Mouse (Mus musculus): ENCODE data around the gene Vwa1.
"Not testable (repeated sequence)": the region's sequence is repeated elsewhere in the genome, so short reads cannot be mapped to it uniquely, and the experiment has no call there.

The Vwa1 gene

GRCm38 (mm10) chr4:155774280-155774754, at the start of gene Vwa1:
TSS of gene Vwa1 (minus strand) at chr4:155774698.
- DNase-seq (ENCODE audit: low read depth, low spot score), result peak; percentile 96

DNA sequence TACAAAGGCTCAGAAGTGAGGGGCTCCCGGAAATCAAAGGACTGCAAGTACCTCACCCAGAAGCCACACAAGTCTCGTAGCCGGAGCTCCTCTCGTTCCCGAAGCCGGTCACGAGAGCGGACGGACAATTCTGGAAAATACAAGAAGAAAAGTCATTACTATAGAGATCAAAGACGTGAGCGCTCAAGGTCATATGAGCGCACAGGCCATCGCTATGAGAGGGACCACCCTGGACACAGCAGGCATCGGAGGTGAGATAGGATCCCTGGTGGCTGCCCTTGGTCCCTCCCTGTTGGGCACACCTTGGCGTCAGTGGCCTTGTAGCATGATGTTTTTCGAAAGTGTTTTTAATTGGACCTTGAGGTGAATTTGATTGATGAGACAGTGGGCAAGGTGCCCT, 48.9 kb upstream of the Vwa1 start:
- DNase-seq (ENCODE audit: low read depth, low spot score), result no peak

GRCm38 (mm10) chr4:155821025-155821424, 46.5 kb upstream of the Vwa1 start:
- peak; percentile 35 for DNase-seq (ENCODE audit: low read depth, low spot score)

DNA sequence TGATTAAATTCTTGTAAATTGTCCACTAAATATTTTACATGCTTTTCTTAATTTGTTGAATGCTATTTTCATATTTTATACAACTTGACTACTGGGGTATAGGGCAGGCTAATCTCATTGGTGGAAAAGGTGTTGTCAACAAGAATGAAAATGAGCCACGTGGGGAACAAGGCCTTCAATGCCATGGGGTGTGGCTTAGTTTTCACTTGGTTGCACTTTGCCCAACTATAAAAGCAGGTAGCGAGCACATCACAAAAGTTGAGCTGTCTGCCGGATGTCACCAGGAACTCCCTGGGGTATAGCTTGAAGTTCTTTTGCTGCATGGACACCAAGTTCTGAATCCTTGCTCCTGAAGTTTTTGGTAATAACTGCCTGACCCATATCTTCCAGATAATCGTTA, 43.0 kb upstream of the Vwa1 start:
- no peak for DNase-seq (ENCODE audit: low read depth, low spot score)

DNA sequence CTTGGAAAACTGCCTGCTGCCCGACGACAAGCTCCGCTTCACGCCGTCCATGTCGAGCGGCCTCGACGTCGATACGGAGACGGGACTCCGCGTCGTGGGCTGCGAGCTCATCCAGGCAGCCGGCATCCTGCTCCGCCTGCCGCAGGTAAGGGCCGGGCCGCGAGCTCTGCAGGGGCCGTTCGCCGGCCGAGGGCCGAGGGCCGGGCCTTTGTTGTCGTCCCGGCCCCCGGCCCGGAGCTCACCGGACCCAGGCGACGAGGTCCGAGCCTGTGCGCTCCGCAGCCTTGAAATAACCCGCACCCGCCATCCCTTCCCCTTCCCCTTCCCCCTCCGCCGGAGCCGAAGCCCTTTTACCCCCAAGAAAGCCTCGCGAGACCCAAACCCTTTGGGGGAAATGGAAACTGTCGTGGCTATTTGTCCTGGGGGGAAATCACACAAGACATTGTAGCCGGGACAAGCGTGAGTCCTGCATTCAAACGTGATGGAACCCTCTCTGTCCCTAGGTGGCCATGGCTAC, 38.2 kb upstream of the Vwa1 start:
- DNase-seq (ENCODE audit: low read depth, low spot score), result peak; percentile 23

- DNase-seq (ENCODE audit: low read depth, low spot score), result peak; percentile 99
These were observed 37.6 kb upstream of the Vwa1 start, which contains the start of gene Ccnl2 for GRCm38 (mm10) chr4:155811929-155812664. TSS of gene Ccnl2 (plus strand) at chr4:155812489.

DNA sequence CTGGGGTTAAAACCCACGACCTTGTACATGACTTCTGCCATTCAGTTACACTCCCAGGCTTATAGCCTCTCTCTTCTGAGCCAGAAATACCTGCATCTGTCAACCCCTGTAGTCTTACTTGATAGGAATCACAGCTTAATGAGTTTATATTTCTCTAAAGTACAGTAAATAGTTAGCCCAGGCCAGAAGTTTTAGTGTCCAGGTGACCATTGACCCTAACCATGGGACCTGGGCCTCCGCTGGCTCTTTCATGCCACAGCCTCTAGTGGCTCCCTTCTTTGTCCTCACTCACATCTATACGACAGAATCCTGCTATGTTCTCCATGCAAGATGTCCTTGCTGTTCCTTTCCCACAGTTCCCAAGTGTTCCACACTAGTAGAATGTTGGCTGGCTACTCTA, 33.3 kb upstream of the Vwa1 start:
- no peak for DNase-seq (ENCODE audit: low read depth, low spot score)

- peak; percentile 98 for DNase-seq (ENCODE audit: low read depth, low spot score)
These were observed 29.0 kb upstream of the Vwa1 start for GRCm38 (mm10) chr4:155803340-155804041.

GRCm38 (mm10) chr4:155802741-155803339, 28.3 kb upstream of the Vwa1 start, which contains the start of gene Mrpl20:
TSS of gene Mrpl20 (plus strand) at chr4:155802878.
- peak; percentile 65 for DNase-seq (ENCODE audit: low read depth, low spot score)

DNA sequence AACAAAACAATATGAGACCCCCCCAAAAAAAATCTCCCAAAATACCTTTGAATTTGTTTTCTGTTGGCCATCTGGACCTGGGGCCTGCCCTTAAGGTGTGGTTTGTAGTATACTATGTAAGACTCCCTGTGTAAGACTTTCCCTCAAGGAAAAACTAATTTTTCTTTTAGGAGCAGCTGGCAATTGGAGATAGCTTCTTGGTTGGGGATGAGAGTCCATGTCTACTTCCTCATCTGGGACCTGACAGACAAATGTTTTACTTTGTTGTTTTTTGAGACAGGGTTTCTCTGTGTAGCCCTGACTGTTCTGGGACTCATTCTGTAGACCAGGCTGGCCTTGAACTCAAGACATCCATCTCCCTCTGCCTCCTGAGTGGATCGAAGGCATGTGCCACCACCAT, 27.6 kb upstream of the Vwa1 start:
- DNase-seq (ENCODE audit: low read depth, low spot score), result no peak

DNA sequence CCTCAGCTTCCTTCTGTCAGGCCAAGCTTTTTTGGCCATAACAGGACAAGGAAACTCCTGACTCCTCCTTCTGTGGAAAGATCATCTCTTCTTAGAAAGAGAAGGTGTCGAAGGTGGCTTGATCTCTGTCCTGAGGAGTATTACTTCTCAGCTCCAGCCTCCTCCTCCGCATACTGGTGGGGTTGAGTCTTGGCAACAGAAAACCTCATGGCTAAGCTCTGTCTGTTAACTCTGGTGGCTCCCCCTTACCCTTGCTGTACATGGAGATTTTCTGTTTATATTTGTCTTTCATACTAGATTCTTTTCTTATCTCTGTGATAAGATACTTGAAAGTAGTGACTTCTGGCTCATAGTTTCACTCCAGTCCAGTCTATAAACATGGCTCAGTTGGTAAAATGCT, 19.2 kb upstream of the Vwa1 start:
- DNase-seq (ENCODE audit: low read depth, low spot score), result no peak

GRCm38 (mm10) chr4:155791240-155791933, 16.9 kb upstream of the Vwa1 start:
- no peak for DNase-seq (ENCODE audit: low read depth, low spot score)

DNA sequence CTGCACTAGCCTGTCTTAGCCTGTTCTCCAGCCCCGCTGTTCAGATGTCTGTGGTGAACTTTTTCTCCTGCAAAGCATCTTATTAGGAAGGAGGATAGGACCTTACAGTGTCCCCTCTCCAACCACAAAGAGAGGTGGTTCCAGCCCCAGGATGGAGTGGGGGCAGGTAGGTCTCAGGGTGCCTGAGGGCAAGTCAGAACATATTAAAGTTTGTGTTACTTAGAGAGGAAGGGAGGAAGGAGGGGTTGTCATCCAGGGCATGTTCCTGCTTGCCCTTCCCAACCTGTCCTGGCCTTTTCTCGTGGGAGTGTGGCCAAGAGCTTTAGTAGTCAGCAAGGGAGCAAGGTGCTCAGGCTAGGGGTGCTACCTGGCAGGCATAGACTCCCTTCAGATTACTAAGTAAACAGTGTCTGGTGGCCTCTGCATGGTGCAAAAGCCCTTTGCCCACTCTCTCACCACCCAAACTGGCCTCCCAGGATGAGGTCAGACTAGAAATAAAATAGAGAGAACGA, 16.2 kb upstream of the Vwa1 start:
- DNase-seq (ENCODE audit: low read depth, low spot score), result no peak

DNA sequence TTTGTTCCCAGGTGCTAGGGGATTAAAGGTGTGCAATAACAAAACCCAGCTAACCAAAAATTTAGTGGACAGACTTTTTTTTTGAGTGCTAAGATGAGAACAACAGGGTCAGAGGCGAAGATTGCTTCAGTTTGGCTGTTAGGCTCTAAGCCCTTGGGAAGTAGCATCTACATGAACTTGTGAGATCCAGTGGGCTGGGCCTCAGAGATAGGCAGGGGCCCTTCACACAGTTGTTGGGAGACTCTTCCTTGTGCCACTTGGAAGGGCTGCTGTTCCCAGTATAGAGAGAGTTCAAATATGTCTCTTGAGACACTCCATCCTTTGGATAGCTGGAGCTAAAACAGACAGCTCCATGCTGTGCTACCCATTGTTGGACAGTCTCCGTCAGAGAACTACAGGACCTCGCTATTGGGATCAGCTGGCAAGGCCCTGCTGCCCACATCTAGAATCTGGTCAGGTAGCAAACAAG, 15.6 kb upstream of the Vwa1 start, which contains the start of gene Ankrd65:
Ankrd65 (plus strand) TSS at position 419 of the 469 bp plus-strand sequence.
- no peak for DNase-seq (ENCODE audit: low read depth, low spot score)

- DNase-seq (ENCODE audit: low read depth, low spot score), result not testable (repeated sequence)
These were observed 14.3 kb upstream of the Vwa1 start for GRCm38 (mm10) chr4:155788833-155789232.

DNA sequence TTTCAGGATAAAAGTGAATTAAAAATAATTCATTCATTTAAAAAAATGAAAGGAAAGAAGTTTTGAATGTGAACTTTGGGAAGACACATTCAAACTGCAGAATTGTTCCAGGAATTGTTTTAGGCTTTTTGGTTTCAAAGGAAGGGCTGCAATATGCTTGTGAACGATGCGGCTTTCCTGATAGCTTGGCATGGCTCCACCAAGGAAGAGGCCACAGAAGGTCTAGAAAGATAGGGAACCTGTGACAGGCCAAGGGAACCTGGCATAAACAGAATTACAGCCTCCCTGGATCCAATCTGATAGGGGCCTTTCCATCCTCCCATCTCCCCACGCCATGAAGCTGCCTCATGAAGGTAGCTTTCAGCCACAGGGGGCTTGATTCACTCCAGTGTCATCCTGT, 13.8 kb upstream of the Vwa1 start:
- DNase-seq (ENCODE audit: low read depth, low spot score), result no peak

GRCm38 (mm10) chr4:155785819-155786218, 11.3 kb upstream of the Vwa1 start, which contains the start of gene Tmem88b:
TSS of gene Tmem88b (minus strand) at chr4:155785874.
- DNase-seq (ENCODE audit: low read depth, low spot score), result peak; percentile 88

GRCm38 (mm10) chr4:155785246-155785645, 10.7 kb upstream of the Vwa1 start:
- DNase-seq (ENCODE audit: low read depth, low spot score), result no peak

- peak; percentile 92 for DNase-seq (ENCODE audit: low read depth, low spot score)
These were observed 9.7 kb upstream of the Vwa1 start for GRCm38 (mm10) chr4:155784081-155784701.

GRCm38 (mm10) chr4:155783486-155784080, 9.1 kb upstream of the Vwa1 start:
- DNase-seq (ENCODE audit: low read depth, low spot score), result no peak

Measured in brain, adult 2 months (tissue).